Mouse (Mus musculus) gastrocnemius, adult 18-20 months (tissue): ENCODE measurements at regions not wholly inside any gene's neighbourhood (a gene's known extent, or its start where the extent isn't known, plus 50 kb on each side); places are given as distances from the start of the nearest gene placed in this dataset.
A peak's percentile ranks its signal among the peaks of the same experiment; 100 is the strongest.

Experiments
- DNase-seq: peaks from one replicate; pipeline ENCODE4 v3.0.0; 2021; ENCODE audit warnings: low spot score

GRCm38 (mm10) chr9:90827474-90827873, 534.7 kb upstream of the Zic4 start:
- DNase-seq, result no peak

- no peak for DNase-seq
Observed at GRCm38 (mm10) chr9:90828701-90829100, 533.5 kb upstream of the Zic4 start.

GRCm38 (mm10) chr9:90830704-90831103, 531.5 kb upstream of the Zic4 start:
- DNase-seq, result no peak

- DNase-seq, result no peak
Observed at GRCm38 (mm10) chr9:90833743-90834539, 528.3 kb upstream of the Zic4 start.

- DNase-seq, result no peak
Observed at GRCm38 (mm10) chr9:90838184-90838926, 523.9 kb upstream of the Zic4 start.

- no peak for DNase-seq
Observed at GRCm38 (mm10) chr9:90851044-90851443, 511.2 kb upstream of the Zic4 start.

GRCm38 (mm10) chr9:90871636-90872035, 490.6 kb upstream of the Zic4 start:
- no peak for DNase-seq

GRCm38 (mm10) chr9:90884467-90884866, 477.7 kb upstream of the Zic4 start:
- no peak for DNase-seq

GRCm38 (mm10) chr9:90887405-90887804, 474.8 kb upstream of the Zic4 start:
- no peak for DNase-seq

GRCm38 (mm10) chr9:90890801-90891200, 471.4 kb upstream of the Zic4 start:
- DNase-seq, result no peak

- DNase-seq, result no peak
Observed at GRCm38 (mm10) chr9:90892816-90893215, 469.4 kb upstream of the Zic4 start.

GRCm38 (mm10) chr9:90903557-90903956, 458.7 kb upstream of the Zic4 start:
- no peak for DNase-seq

- DNase-seq, result no peak
Observed at GRCm38 (mm10) chr9:90906106-90906505, 456.1 kb upstream of the Zic4 start.

- DNase-seq, result no peak
Observed at GRCm38 (mm10) chr9:90906684-90907083, 455.5 kb upstream of the Zic4 start.

- DNase-seq, result no peak
Observed at GRCm38 (mm10) chr9:90954613-90955012, 407.6 kb upstream of the Zic4 start.

- no peak for DNase-seq
Observed at GRCm38 (mm10) chr9:90961436-90961835, 400.8 kb upstream of the Zic4 start.

- no peak for DNase-seq
Observed at GRCm38 (mm10) chr9:90964043-90964442, 398.2 kb upstream of the Zic4 start.

- DNase-seq, result no peak
Observed at GRCm38 (mm10) chr9:90978730-90979129, 383.5 kb upstream of the Zic4 start.

GRCm38 (mm10) chr9:90980023-90980802, 382.0 kb upstream of the Zic4 start:
- DNase-seq, result no peak

GRCm38 (mm10) chr9:90999178-90999577, 363.0 kb upstream of the Zic4 start:
- no peak for DNase-seq

GRCm38 (mm10) chr9:91004214-91004613, 358.0 kb upstream of the Zic4 start:
- DNase-seq, result peak; percentile 81

- DNase-seq, result no peak
Observed at GRCm38 (mm10) chr9:91040546-91040945, 321.7 kb upstream of the Zic4 start.
